Mouse (Mus musculus): ENCODE data around the gene Tent5d.

GRCm38 (mm10) chrX:107796919-107797318 lies 4.5 kb downstream of the Tent5d start:
- TF ChIP-seq CTCF (IDR thresholded peaks at IDR 0.05; ENCODE audit: low read depth) (no peak), EP300 (optimal IDR thresholded peaks at IDR 0.05) (no peak)
